Mouse (Mus musculus) heart, postnatal 0 days (tissue): Measurements from ENCODE around the gene Hmgcl. TPM values are rescaled to one million over a fixed set of nuclear protein-coding genes. Genes with fewer than 3 reads are reported as not detected.

Experiments
- ATAC-seq: fragments of 200-750 bp; cut with Nextera tagmentation; 2 replicates; pipeline ENCODE4 v1.8.0; 2017; ENCODE audit warnings: low read depth, moderate number of reproducible peaks, moderate library complexity; ENCODE audit not compliant: insufficient read depth
- DNase-seq: peaks from one replicate; pipeline ENCODE4 v3.0.0-alpha.2; 2016; ENCODE audit warnings: low spot score
- H3K27ac ChIP-seq: fragments of 300-500 bp; sonication (generic); 2 replicates; pipeline ENCODE4 v1.5.1; 2014; ENCODE audit warnings: low read depth, mild to moderate bottlenecking
- H3K27me3 ChIP-seq: fragments of 300-500 bp; sonication (generic); 2 replicates; pipeline ENCODE4 v1.6.1; 2014; ENCODE audit warnings: low read length, mixed read lengths; ENCODE audit not compliant: control insufficient read depth, insufficient read depth
- H3K36me3 ChIP-seq: fragments of 300-500 bp; sonication (generic); replicated peaks from 2 replicates; pipeline ENCODE4 v1.6.1; 2014; ENCODE audit warnings: low read length, mixed read lengths; ENCODE audit not compliant: control insufficient read depth, insufficient read depth
- H3K4me1 ChIP-seq: fragments of 300-500 bp; sonication (generic); 2 replicates; pipeline ENCODE4 v1.6.1; 2014; ENCODE audit warnings: antibody characterized with exemption; ENCODE audit not compliant: control insufficient read depth, insufficient read depth
- H3K4me2 ChIP-seq: fragments of 300-500 bp; sonication (generic); 2 replicates; pipeline ENCODE4 v1.6.1; 2014; ENCODE audit warnings: low read depth, mild to moderate bottlenecking, low read length, moderate library complexity
- H3K4me3 ChIP-seq: fragments of 300-500 bp; sonication (generic); 2 replicates; pipeline ENCODE4 v1.5.1; 2014; ENCODE audit warnings: low read depth, low read length
- H3K9ac ChIP-seq: fragments of 300-500 bp; sonication (generic); replicated peaks from 2 replicates; pipeline ENCODE4 v1.6.1; 2014; ENCODE audit warnings: low read depth, low read length, mixed read lengths
- H3K9me3 ChIP-seq: fragments of 300-500 bp; sonication (generic); replicated peaks from 2 replicates; pipeline ENCODE4 v1.6.1; 2016; ENCODE audit warnings: low read length; ENCODE audit not compliant: control insufficient read depth
- CTCF ChIP-seq: IDR thresholded peaks from 2 replicates; pipeline ENCODE4 v1.5.1; 2016; ENCODE audit warnings: antibody characterized with exemption, control low read depth, low read depth
- EP300 ChIP-seq: IDR thresholded peaks from 2 replicates; pipeline ENCODE4 v1.6.1; 2016; ENCODE audit warnings: antibody characterized with exemption, low read depth
- WGBS: fragments of 180-500 bp; shearing (Covaris S2); extraction: QIAGEN DNeasy Blood & Tissue Kit; methylation state at CpG from one replicate; pipeline ENCODE4 v1.1.7; 2014; 5-methylcytosine and 5-hydroxymethylcytosine counted together
- polyA plus RNA-seq: library from polyadenylated mRNA; unstranded; fragments of >200 nt; fragmentation: Nextera tagmentation; extraction: Ambion mirVana; gene quantifications from 2 replicates; pipeline ENCODE4 v1.2.1, GENCODE M21; 2015
- total RNA-seq: library from RNA; depleted of rRNA; stranded (reverse); fragments of >200 nt; gene quantifications from 2 replicates; pipeline ENCODE4 v1.2.3, GENCODE M21; 2014; ENCODE audit warnings: low replicate concordance

The Hmgcl gene
- total and polyA plus RNA-seq, 2 experiments from 2014 or later = 48.8 to 101 TPM

GRCm38 (mm10) chr4:135987714-135988113 is 41.5 kb downstream of the Hmgcl start:
- no peak for TF ChIP-seq CTCF
- no peak for TF ChIP-seq EP300
- DNase-seq (no peak), ATAC-seq (no peak)
- Histone ChIP-seq H3K9me3 (no peaks in the 10 kb centered on the region), H3K4me3 (peak overlapping the region; percentile 91), H3K9ac (peak overlapping the region; percentile 92), H3K36me3 (peaks cover 19% of the 10 kb centered on the region; the same call in 1 of the 2 replicates), H3K27me3 (no peaks in the 10 kb centered on the region), H3K4me1 (0 out of 2 replicates have a peak, but pooled peaks cover 9% of the 10 kb centered on the region), H3K4me2 (peak overlapping the region; percentile 98), H3K27ac (no peak overlapping the region)
- 72% methylated on average over 9 of the region's 9 CpGs for WGBS

DNA sequence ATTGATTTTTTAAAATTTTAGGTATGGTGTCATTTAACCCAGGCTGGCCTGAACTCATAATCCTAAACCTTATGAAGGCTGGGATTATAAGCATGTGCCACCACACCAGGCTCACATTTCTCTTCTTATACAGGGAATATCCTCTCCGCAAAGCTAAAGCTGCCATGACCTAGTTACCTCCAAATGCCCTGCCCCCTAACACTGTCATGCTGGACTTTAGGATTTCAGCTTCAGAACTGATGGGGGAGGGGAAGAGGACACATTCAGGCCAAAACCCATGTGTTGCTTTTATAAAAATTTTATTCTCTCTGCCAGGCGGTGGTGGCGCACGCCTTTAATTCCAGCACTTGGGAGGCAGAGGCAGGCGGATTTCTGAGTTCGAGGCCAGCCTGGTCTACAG is 47.7 kb downstream of the Hmgcl start:
- no peak for TF ChIP-seq EP300
- no peak for TF ChIP-seq CTCF
- Histone ChIP-seq H3K4me3 (no peak overlapping the region), H3K27ac (no peak overlapping the region), H3K4me2 (no peak overlapping the region), H3K9ac (no peak overlapping the region), H3K36me3 (no peaks in the 10 kb centered on the region), H3K4me1 (no peaks in the 10 kb centered on the region), H3K27me3 (no peaks in the 10 kb centered on the region), H3K9me3 (peaks cover 8% of the 10 kb centered on the region)
- ATAC-seq = no peak
- 92% methylated on average over 6 of the region's 6 CpGs for WGBS
- no peak for DNase-seq

GRCm38 (mm10) chr4:135995118-135995517 is 48.9 kb downstream of the Hmgcl start:
- H3K4me3 ChIP-seq = no peak overlapping the region
- no peak for TF ChIP-seq EP300
- no peak for TF ChIP-seq CTCF
- WGBS = 78% methylated on average over 4 of the region's 4 CpGs
- no peaks in the 10 kb centered on the region for H3K4me1 ChIP-seq
- H3K36me3 ChIP-seq = no peaks in the 10 kb centered on the region
- no peak for DNase-seq
- peaks cover 8% of the 10 kb centered on the region for H3K9me3 ChIP-seq
- H3K4me2 ChIP-seq = no peak overlapping the region
- no peak overlapping the region for H3K27ac ChIP-seq
- no peaks in the 10 kb centered on the region for H3K27me3 ChIP-seq
- ATAC-seq = no peak
- H3K9ac ChIP-seq = no peak overlapping the region

DNA sequence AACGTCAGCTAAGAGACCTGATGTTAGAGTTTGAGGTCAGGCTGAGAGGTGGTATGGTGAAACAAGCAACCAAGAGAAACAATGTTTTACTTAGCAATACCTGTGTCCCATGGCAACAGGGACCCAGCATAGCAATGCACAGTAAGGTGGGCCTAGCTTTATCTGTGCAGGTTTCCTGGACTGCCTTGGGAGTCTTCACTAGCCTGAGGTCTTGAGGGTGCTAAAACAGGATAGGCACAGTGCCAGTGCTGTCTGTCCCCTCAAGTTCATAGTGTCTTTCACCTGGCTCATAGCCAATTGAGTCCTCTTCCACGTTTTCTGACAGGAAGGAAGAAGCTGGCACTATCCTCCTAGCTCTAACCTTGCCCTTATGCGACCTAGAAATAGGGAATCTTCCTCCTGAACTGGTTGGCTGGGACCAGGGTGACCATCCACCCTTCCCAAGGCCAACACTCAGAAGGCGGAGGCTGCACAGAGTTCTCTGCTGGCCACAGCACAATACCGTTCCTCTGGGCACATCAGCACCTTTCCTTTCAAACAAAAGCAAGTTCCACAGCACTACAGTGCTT is 57.9 kb downstream of the Hmgcl start:
- Histone ChIP-seq H3K9me3 (no peaks in the 10 kb centered on the region), H3K27me3 (no peaks in the 10 kb centered on the region), H3K4me3 (no peak overlapping the region), H3K27ac (no peak overlapping the region), H3K36me3 (peaks cover 64% of the 10 kb centered on the region), H3K4me2 (no peak overlapping the region), H3K4me1 (no peaks in the 10 kb centered on the region), H3K9ac (no peak overlapping the region)
- no peak for DNase-seq
- TF ChIP-seq EP300 (no peak), CTCF (no peak)
- no peak for ATAC-seq
- WGBS = 69% methylated on average over 5 of the region's 5 CpGs

DNA sequence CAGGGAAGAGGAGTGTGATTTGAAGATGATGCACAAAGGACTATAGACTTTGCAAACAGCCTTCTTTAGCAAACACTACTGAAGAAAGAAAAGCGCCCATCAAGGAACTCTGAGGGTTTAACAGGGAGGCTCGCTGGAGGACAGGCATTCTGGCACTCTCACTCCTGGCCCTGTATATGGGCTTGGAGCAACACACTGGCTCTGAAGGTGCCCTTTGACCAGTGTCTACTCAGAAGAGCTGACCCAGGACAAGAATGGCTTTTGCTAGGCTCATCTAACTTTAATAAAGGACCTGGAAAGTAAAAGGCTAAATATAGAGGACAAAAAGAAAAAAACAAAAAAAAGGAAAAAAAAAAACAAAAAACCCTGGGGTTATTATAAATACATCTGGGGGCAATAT is 58.7 kb downstream of the Hmgcl start:
- no peaks in the 10 kb centered on the region for H3K27me3 ChIP-seq
- no peak overlapping the region for H3K9ac ChIP-seq
- no peaks in the 10 kb centered on the region for H3K4me1 ChIP-seq
- H3K4me3 ChIP-seq = no peak overlapping the region
- H3K4me2 ChIP-seq = no peak overlapping the region
- 92% methylated on average over 2 of the region's 2 CpGs for WGBS
- DNase-seq = no peak
- TF ChIP-seq EP300 = no peak
- TF ChIP-seq CTCF = no peak
- no peak for ATAC-seq
- peaks cover 72% of the 10 kb centered on the region for H3K36me3 ChIP-seq
- no peak overlapping the region for H3K27ac ChIP-seq
- no peaks in the 10 kb centered on the region for H3K9me3 ChIP-seq

DNA sequence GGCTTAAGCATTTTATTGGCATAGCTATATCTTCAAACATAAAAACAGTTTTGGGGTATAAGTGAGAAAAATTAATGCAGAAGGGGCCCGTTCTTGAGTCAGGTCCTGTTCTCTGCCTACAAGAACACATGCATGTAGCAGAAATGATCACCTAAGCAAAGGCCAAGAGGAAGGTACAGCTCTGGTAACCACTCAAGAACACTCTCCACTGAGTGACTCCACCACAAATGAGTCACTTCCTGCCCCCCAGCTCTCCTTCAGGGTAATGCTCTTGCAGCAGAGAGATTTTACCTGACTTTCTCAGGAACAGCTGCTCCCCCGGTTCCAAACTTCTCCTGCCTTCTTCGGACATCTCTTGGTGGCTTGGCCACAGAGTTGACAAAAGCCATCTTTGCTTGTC is 60.6 kb downstream of the Hmgcl start:
- Histone ChIP-seq H3K36me3 (peaks cover 91% of the 10 kb centered on the region), H3K4me3 (no peak overlapping the region), H3K4me1 (no peaks in the 10 kb centered on the region), H3K27me3 (no peaks in the 10 kb centered on the region), H3K9ac (no peak overlapping the region), H3K9me3 (no peaks in the 10 kb centered on the region), H3K27ac (no peak overlapping the region), H3K4me2 (no peak overlapping the region)
- DNase-seq = no peak
- TF ChIP-seq CTCF (no peak), EP300 (no peak)
- ATAC-seq = no peak
- WGBS = 89% methylated on average over 3 of the region's 3 CpGs
